Mouse (Mus musculus): ENCODE results near the gene Vwa3b. TPM values are rescaled to one million over a fixed set of nuclear protein-coding genes. Genes with fewer than 3 reads are reported as not detected.

The Vwa3b gene
- polyA plus RNA-seq, 1 experiment from 2014 or later, result not detected

GRCm38 (mm10) chr1:37131146-37131545 lies 104.8 kb downstream of the Vwa3b start:
- no peak for ATAC-seq (replicated peaks; ENCODE audit: insufficient number of reproducible peaks, low FRiP score, low TSS enrichment)
- Histone ChIP-seq H3K9ac (ENCODE audit: low read depth, low read length) (no peak overlapping the region), H3K9me3 (replicated peaks; ENCODE audit: control insufficient read depth, low read length) (no peaks in the 10 kb centered on the region), H3K36me3 (ENCODE audit: control insufficient read depth, insufficient read depth, low read length) (no peaks in the 10 kb centered on the region), H3K4me2 (no peak overlapping the region), H3K4me3 (ENCODE audit: low read depth, low read length) (no peak overlapping the region), H3K27me3 (ENCODE audit: control insufficient read depth, insufficient read depth, low read length) (no peaks in the 10 kb centered on the region), H3K4me1 (ENCODE audit: control insufficient read depth, insufficient read depth, low read length) (no peaks in the 10 kb centered on the region), H3K27ac (ENCODE audit: low read depth, low read length) (no peak overlapping the region)

- Histone ChIP-seq H3K9ac (ENCODE audit: low read depth, low read length) (no peak overlapping the region), H3K4me3 (ENCODE audit: low read depth, low read length) (no peak overlapping the region), H3K4me2 (no peak overlapping the region), H3K27ac (ENCODE audit: low read depth, low read length) (no peak overlapping the region), H3K4me1 (ENCODE audit: control insufficient read depth, insufficient read depth, low read length) (no peaks in the 10 kb centered on the region), H3K36me3 (ENCODE audit: control insufficient read depth, insufficient read depth, low read length) (no peaks in the 10 kb centered on the region), H3K27me3 (ENCODE audit: control insufficient read depth, insufficient read depth, low read length) (no peaks in the 10 kb centered on the region), H3K9me3 (replicated peaks; ENCODE audit: control insufficient read depth, low read length) (no peaks in the 10 kb centered on the region)
- no peak for ATAC-seq (replicated peaks; ENCODE audit: insufficient number of reproducible peaks, low FRiP score, low TSS enrichment)
- WGBS (ENCODE audit: insufficient replicate concordance), result 54% methylated on average over 7 of the region's 7 CpGs
Measured at GRCm38 (mm10) chr1:37132433-37132832, 106.0 kb downstream of the Vwa3b start.

GRCm38 (mm10) chr1:37145966-37146365 lies 119.6 kb downstream of the Vwa3b start:
- Histone ChIP-seq H3K27me3 (ENCODE audit: control insufficient read depth, insufficient read depth, low read length) (no peaks in the 10 kb centered on the region), H3K27ac (ENCODE audit: low read depth, low read length) (no peak overlapping the region), H3K4me1 (ENCODE audit: control insufficient read depth, insufficient read depth, low read length) (no peaks in the 10 kb centered on the region), H3K9ac (ENCODE audit: low read depth, low read length) (no peak overlapping the region), H3K4me3 (ENCODE audit: low read depth, low read length) (no peak overlapping the region), H3K9me3 (replicated peaks; ENCODE audit: control insufficient read depth, low read length) (no peaks in the 10 kb centered on the region), H3K4me2 (no peak overlapping the region), H3K36me3 (ENCODE audit: control insufficient read depth, insufficient read depth, low read length) (no peaks in the 10 kb centered on the region)
- WGBS (ENCODE audit: insufficient replicate concordance), result 70% methylated on average over 4 of the region's 4 CpGs
- ATAC-seq (replicated peaks; ENCODE audit: insufficient number of reproducible peaks, low FRiP score, low TSS enrichment), result no peak

- Histone ChIP-seq H3K27me3 (ENCODE audit: control insufficient read depth, insufficient read depth, low read length) (no peaks in the 10 kb centered on the region), H3K4me2 (no peak overlapping the region), H3K9me3 (replicated peaks; ENCODE audit: control insufficient read depth, low read length) (no peaks in the 10 kb centered on the region), H3K27ac (ENCODE audit: low read depth, low read length) (no peak overlapping the region), H3K4me3 (ENCODE audit: low read depth, low read length) (no peak overlapping the region), H3K4me1 (ENCODE audit: control insufficient read depth, insufficient read depth, low read length) (no peaks in the 10 kb centered on the region), H3K9ac (ENCODE audit: low read depth, low read length) (no peak overlapping the region), H3K36me3 (ENCODE audit: control insufficient read depth, insufficient read depth, low read length) (no peaks in the 10 kb centered on the region)
- WGBS (ENCODE audit: insufficient replicate concordance), result 82% methylated on average over 7 of the region's 7 CpGs
- no peak for ATAC-seq (replicated peaks; ENCODE audit: insufficient number of reproducible peaks, low FRiP score, low TSS enrichment)
Measured at GRCm38 (mm10) chr1:37149866-37150265, 123.5 kb downstream of the Vwa3b start.

- Histone ChIP-seq H3K4me2 (no peak overlapping the region), H3K4me1 (ENCODE audit: control insufficient read depth, insufficient read depth, low read length) (no peaks in the 10 kb centered on the region), H3K36me3 (ENCODE audit: control insufficient read depth, insufficient read depth, low read length) (no peaks in the 10 kb centered on the region), H3K9me3 (replicated peaks; ENCODE audit: control insufficient read depth, low read length) (no peaks in the 10 kb centered on the region), H3K4me3 (ENCODE audit: low read depth, low read length) (no peak overlapping the region), H3K9ac (ENCODE audit: low read depth, low read length) (no peak overlapping the region), H3K27ac (ENCODE audit: low read depth, low read length) (no peak overlapping the region), H3K27me3 (ENCODE audit: control insufficient read depth, insufficient read depth, low read length) (no peaks in the 10 kb centered on the region)
- no peak for ATAC-seq (replicated peaks; ENCODE audit: insufficient number of reproducible peaks, low FRiP score, low TSS enrichment)
- WGBS (ENCODE audit: insufficient replicate concordance), result 85% methylated on average over 9 of the region's 9 CpGs
Measured at GRCm38 (mm10) chr1:37151896-37152295, 125.5 kb downstream of the Vwa3b start.

GRCm38 (mm10) chr1:37166066-37166465 lies 139.7 kb downstream of the Vwa3b start:
- no peak overlapping the region for H3K4me2 ChIP-seq
- no peaks in the 10 kb centered on the region for H3K36me3 ChIP-seq (ENCODE audit: control insufficient read depth, insufficient read depth, low read length)
- peaks cover under 1% of the 10 kb centered on the region; the same call in 1 of the 2 replicates for H3K9me3 ChIP-seq (replicated peaks; ENCODE audit: control insufficient read depth, low read length)
- no peak overlapping the region for H3K9ac ChIP-seq (ENCODE audit: low read depth, low read length)
- no peak overlapping the region for H3K4me3 ChIP-seq (ENCODE audit: low read depth, low read length)
- H3K4me1 ChIP-seq (ENCODE audit: control insufficient read depth, insufficient read depth, low read length), result no peaks in the 10 kb centered on the region
- H3K27ac ChIP-seq (ENCODE audit: low read depth, low read length), result no peak overlapping the region
- 63% methylated on average over 6 of the region's 6 CpGs for WGBS (ENCODE audit: insufficient replicate concordance)
- H3K27me3 ChIP-seq (ENCODE audit: control insufficient read depth, insufficient read depth, low read length), result no peaks in the 10 kb centered on the region
- no peak for ATAC-seq (replicated peaks; ENCODE audit: insufficient number of reproducible peaks, low FRiP score, low TSS enrichment)

- Histone ChIP-seq H3K4me2 (no peak overlapping the region), H3K27me3 (ENCODE audit: control insufficient read depth, insufficient read depth, low read length) (no peaks in the 10 kb centered on the region), H3K36me3 (ENCODE audit: control insufficient read depth, insufficient read depth, low read length) (no peaks in the 10 kb centered on the region), H3K4me1 (ENCODE audit: control insufficient read depth, insufficient read depth, low read length) (no peaks in the 10 kb centered on the region), H3K9ac (ENCODE audit: low read depth, low read length) (no peak overlapping the region), H3K27ac (ENCODE audit: low read depth, low read length) (no peak overlapping the region), H3K9me3 (replicated peaks; ENCODE audit: control insufficient read depth, low read length) (no peaks in the 10 kb centered on the region), H3K4me3 (ENCODE audit: low read depth, low read length) (no peak overlapping the region)
- no peak for ATAC-seq (replicated peaks; ENCODE audit: insufficient number of reproducible peaks, low FRiP score, low TSS enrichment)
- 78% methylated on average over 7 of the region's 7 CpGs for WGBS (ENCODE audit: insufficient replicate concordance)
Measured at GRCm38 (mm10) chr1:37167918-37168317, 141.5 kb downstream of the Vwa3b start.

GRCm38 (mm10) chr1:37177874-37178273 lies 151.5 kb downstream of the Vwa3b start:
- Histone ChIP-seq H3K4me3 (ENCODE audit: low read depth, low read length) (no peak overlapping the region), H3K4me1 (ENCODE audit: control insufficient read depth, insufficient read depth, low read length) (no peaks in the 10 kb centered on the region; the same call in 1 of the 2 replicates), H3K27me3 (ENCODE audit: control insufficient read depth, insufficient read depth, low read length) (no peaks in the 10 kb centered on the region), H3K9ac (ENCODE audit: low read depth, low read length) (no peak overlapping the region), H3K36me3 (ENCODE audit: control insufficient read depth, insufficient read depth, low read length) (no peaks in the 10 kb centered on the region), H3K9me3 (replicated peaks; ENCODE audit: control insufficient read depth, low read length) (no peaks in the 10 kb centered on the region), H3K27ac (ENCODE audit: low read depth, low read length) (no peak overlapping the region), H3K4me2 (no peak overlapping the region)
- 83% methylated on average over 2 of the region's 2 CpGs for WGBS (ENCODE audit: insufficient replicate concordance)
- no peak for ATAC-seq (replicated peaks; ENCODE audit: insufficient number of reproducible peaks, low FRiP score, low TSS enrichment)

- Histone ChIP-seq H3K4me2 (no peak overlapping the region), H3K36me3 (ENCODE audit: control insufficient read depth, insufficient read depth, low read length) (no peaks in the 10 kb centered on the region), H3K9ac (ENCODE audit: low read depth, low read length) (no peak overlapping the region), H3K27me3 (ENCODE audit: control insufficient read depth, insufficient read depth, low read length) (no peaks in the 10 kb centered on the region), H3K9me3 (replicated peaks; ENCODE audit: control insufficient read depth, low read length) (no peaks in the 10 kb centered on the region), H3K4me3 (ENCODE audit: low read depth, low read length) (no peak overlapping the region), H3K4me1 (ENCODE audit: control insufficient read depth, insufficient read depth, low read length) (no peaks in the 10 kb centered on the region; the same call in 1 of the 2 replicates), H3K27ac (ENCODE audit: low read depth, low read length) (no peak overlapping the region)
- WGBS (ENCODE audit: insufficient replicate concordance), result 71% methylated on average over 5 of the region's 5 CpGs
- no peak for ATAC-seq (replicated peaks; ENCODE audit: insufficient number of reproducible peaks, low FRiP score, low TSS enrichment)
Measured at GRCm38 (mm10) chr1:37179852-37180251, 153.5 kb downstream of the Vwa3b start.
